Mouse (Mus musculus) myocyte (in vitro differentiated cells): ENCODE data around the gene Haus5.

ENCODE experiments used
- MAX ChIP-seq: IDR thresholded peaks from one replicate; pipeline ENCODE4 v1.6.1; 2011; ENCODE audit warnings: low read depth, mild to moderate bottlenecking, control low read depth
- POLR2A ChIP-seq: IDR thresholded peaks from one replicate; pipeline ENCODE4 v1.6.1; 2011; ENCODE audit warnings: low read depth, mild to moderate bottlenecking, control low read depth, moderate library complexity; ENCODE audit not compliant: insufficient read length
- POLR2AphosphoS2 ChIP-seq: IDR thresholded peaks from one replicate; pipeline ENCODE4 v1.6.1; 2011; ENCODE audit warnings: low read depth, control low read depth; ENCODE audit not compliant: insufficient read length
- USF1 ChIP-seq: IDR thresholded peaks from one replicate; pipeline ENCODE4 v1.6.1; 2011; ENCODE audit warnings: low read depth, mild to moderate bottlenecking, control low read depth, moderate library complexity

DNA sequence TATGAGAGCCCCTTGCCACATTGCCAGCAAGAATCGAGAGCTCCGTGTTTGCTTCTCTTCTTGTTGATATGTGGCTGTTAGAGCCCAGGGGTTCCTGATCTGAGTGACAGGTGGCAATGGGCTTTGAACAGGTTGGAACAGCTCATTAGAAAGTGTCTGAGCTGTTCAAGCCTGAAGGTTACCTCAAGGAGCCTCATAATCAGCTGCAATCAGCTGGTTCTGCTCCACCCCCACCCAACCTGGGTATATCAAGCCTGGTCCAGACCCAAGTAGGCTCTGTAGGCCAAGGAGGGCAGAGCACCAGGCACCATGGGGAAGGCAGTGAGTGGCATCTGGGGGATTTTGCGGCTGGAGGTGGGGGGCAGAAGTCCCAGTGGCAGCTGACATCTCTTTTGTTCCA is 47.1 kb upstream of the Haus5 start, which contains the start of gene Atp4a:
- TF ChIP-seq MAX = no peak
- TF ChIP-seq POLR2AphosphoS2 = no peak
- TF ChIP-seq POLR2A = no peak
- TF ChIP-seq USF1 = no peak
